Mouse (Mus musculus) gastrocnemius, postnatal 4 days (tissue): Measurements from ENCODE around the gene Gm3448. TPM values are rescaled to one million over a fixed set of nuclear protein-coding genes. Genes with fewer than 3 reads are reported as not detected.
A peak's percentile ranks its signal among the peaks of the same experiment; 100 is the strongest.
"Not testable (repeated sequence)": the region's sequence is repeated elsewhere in the genome, so short reads cannot be mapped to it uniquely, and the experiment has no call there.

Experiments
- DNase-seq, 2 experiments: peaks; one replicate each; pipeline ENCODE4 v3.0.0; 2021 to 2022; ENCODE audit warnings: low spot score in 2 of 2, mixed read lengths in 2 of 2
- long read RNA-seq, 2 experiments: library from polyadenylated mRNA; stranded (forward); transcript quantifications; one replicate each; pipeline ENCODE4 v2.0.0; 2021
- total RNA-seq, 2 experiments: library from RNA; stranded (reverse); gene quantifications; 2 replicates each; pipeline ENCODE4 v1.2.3; 2021

Gm3448 gene
- 1 to 10 TPM; 2.8 to 3.7 TPM for total RNA-seq
- long read RNA-seq, experiment 1, partial matches to known transcripts: 1 of 24 reads
- long read RNA-seq, experiment 1, other reads (novel, unspliced or antisense): 23 of 24 reads
- long read RNA-seq, experiment 2, partial matches to known transcripts: 3 of 29 reads
- long read RNA-seq, experiment 2, other reads (novel, unspliced or antisense): 26 of 29 reads

DNA sequence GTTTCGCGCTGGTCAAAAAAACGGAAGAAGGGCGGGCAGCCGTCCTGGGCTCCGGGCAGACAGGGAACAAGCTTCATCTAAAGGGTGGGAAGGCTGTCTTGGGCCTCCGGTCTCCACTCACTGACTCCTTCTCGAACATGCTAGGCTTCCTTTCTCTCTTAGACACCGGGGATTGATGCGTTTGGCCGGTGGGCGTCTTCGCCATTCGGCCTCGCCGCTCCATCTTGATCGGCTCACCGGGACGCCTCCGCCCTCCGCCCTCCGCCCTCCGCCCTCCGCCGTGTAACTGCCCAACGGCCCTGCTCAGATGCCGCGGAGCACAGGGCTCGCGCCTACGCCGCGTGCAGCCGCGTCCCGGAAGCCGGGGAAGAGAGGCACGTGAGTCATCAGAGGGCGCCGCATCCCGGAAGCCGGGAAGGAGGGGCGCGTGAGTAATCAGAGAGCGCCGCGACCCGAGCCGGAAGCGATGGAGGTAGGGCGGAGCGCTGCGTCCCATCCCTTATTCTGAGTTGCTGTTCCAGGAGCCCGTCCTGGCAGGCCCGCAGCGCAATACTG is at the start of gene Gm3448, which contains the start of the genes Ermard and Tcte3:
Gene Gm3448, minus strand, starts transcription at position 363 of the 555 bp plus-strand sequence.
Gene Ermard, plus strand, starts transcription at position 34 of the 555 bp plus-strand sequence.
Gene Tcte3, minus strand, starts transcription at position 314 of the 555 bp plus-strand sequence.
- DNase-seq: peak in 1 of 2 experiments; percentile 21

DNA sequence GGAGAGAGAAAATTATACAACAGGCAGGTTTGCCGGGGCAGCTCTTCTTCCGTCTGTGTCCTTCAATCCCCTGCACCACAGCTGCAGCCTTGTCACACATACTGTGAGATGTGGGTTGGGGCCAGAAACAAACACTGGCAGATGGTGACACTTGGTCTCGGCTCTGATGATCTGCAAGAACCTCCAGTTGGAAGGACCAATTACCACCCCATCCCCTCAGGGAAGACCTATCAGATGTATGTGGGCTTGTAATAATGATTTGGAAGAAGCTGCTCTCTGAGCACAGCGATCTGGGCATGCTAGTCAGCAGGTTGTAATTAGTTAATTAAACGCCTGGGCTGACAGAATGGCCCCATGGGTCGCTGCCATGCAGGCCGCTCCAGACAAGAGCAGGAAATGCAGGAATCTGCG is 47.3 kb upstream of the Gm3448 start:
- DNase-seq: no peak

DNA sequence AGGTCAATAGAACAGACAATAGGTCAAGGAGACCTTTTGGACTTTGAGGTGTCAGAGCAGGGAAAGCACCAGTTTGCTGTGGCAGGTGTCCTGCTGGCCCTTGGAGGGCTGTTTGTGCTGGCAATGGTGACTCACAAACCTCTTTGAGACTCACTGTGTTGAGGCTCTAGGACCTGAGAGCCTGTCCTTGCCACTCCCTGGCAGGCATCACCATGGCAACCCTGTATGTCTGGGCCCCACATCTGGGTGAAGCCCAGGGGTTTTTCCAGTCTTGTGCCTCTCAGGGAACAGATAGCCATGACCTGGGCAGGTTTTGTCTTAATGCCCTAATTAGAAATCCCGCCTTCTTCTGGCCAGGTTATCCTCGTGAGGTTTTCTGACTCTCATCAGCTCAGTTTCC is 46.8 kb upstream of the Gm3448 start:
- DNase-seq: no peak

DNA sequence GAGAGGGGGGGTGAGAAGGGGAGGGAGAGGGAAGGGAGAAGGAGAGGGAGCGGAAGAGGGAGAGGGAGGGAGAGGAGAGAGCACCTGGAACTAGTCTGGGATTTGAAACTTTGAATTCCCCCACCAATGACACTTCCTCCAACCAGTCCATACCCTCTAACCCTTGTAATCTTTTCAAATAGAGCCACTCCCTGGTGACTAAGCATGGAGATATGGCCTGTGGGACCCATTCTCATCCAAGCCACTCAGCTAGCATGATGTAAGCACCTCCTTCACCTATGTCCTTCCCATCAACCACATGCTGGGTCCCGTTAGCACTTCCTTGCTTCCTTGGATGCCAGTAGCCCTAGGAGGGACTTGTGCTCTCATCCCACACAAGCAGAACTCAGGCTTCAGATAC is 43.7 kb upstream of the Gm3448 start:
- DNase-seq: no peak

DNA sequence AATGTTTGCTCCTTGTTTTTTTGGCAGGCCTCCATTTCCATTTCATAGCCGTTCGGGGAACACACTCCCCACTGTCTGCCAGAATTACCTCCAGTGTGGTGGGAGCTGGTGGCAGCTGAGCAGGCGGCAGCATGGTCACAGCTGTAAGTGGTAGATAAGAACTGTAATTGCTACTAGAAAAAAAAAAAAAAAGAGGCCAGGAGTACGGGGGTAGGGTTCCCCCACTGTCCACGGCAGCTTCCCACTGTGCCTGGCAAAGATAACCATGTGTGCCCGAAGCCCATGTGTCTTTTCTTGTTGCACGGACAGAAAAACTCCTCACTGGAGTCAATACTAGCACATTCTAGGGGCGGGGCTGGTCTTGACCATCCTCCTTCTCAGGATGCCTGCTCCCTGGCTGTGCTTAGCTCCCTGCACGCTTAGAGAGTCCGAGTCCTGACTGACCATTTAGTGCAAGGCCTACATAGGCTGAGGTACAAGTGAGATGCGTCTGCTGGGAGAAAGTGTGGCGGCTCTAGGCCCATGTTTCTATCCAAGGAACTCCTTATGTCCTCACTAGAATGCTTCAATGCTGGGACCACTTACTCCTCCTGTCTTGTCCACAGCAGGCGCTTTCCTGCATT is 43.0 kb upstream of the Gm3448 start:
- DNase-seq: no peak

DNA sequence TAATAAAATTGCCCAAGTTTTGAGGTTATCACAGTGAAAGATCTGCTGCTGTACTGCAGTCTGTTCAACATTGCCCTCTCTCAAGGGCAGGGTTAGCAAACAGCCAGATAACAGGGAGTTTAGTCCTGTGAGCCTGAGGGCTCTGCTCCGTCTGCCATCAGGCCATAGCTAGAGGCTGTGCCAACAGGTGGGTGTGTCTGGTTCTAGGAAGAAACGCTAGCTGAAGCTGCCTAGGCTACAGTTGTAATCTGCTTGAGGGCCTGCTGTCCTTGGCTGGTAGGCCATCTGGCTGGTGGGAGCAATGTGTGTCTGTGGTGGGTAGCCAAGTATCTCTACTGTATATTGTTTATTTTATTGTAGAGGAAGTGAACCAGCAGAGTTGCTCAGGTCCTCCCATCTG is 36.2 kb upstream of the Gm3448 start:
- DNase-seq: no peak

DNA sequence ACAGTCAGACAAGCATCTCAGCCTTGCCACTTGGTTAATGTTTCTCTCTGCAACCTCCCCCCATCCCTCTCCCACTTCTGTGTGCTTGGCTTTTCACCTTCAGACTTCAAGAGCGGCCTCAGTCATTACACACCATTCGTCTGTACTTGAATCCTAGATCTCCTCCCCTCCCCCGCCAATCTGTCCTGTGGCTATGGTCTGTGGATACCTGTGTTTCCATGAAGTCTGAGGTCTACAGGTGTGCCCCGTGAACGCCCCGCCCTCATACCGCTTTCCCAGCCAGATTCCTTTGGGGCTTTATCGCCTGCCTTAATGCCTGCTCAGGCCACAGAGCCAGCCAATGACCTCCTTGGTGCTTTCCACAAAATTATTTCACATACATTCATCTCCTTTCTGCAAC is 33.7 kb upstream of the Gm3448 start:
- DNase-seq: no peak

DNA sequence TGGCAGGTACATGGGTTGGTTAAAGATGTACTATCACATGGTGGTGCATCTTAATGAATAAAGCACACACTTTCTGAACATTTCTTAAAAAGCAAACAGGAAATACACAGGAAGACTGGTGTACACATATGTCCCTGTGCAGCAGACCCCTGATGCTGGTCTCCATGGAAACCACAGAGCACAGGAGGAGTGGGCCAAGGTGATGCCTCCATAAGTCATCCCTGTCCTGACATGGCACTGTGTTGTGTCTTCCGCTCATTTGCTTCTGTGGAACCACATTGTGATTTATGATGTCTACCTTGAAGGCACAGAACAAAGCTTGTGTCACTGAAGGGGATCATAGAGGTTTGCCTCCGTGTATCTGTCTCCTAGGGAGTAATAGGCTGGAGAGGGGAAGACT is 30.9 kb upstream of the Gm3448 start:
- DNase-seq: no peak

DNA sequence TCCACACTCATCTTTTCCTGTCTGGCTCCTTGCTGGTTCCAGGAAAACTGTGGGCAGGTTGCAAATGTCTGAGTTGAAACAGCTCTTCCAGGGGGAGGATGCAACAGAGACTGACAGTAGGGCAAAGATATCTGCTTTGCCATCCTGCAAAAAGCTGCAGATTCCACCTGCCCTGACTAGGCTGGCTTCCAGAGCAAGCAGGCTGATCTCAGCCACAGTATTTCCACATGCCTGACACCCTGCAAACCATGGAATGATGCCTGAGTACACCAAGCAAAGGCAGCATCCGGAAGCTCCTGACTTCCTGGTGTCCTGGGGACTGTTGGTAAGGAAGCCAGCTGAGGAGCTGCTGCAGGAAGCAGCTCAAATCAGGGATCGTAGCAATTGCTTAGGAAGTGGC is 27.8 kb upstream of the Gm3448 start:
- no peak for DNase-seq

DNA sequence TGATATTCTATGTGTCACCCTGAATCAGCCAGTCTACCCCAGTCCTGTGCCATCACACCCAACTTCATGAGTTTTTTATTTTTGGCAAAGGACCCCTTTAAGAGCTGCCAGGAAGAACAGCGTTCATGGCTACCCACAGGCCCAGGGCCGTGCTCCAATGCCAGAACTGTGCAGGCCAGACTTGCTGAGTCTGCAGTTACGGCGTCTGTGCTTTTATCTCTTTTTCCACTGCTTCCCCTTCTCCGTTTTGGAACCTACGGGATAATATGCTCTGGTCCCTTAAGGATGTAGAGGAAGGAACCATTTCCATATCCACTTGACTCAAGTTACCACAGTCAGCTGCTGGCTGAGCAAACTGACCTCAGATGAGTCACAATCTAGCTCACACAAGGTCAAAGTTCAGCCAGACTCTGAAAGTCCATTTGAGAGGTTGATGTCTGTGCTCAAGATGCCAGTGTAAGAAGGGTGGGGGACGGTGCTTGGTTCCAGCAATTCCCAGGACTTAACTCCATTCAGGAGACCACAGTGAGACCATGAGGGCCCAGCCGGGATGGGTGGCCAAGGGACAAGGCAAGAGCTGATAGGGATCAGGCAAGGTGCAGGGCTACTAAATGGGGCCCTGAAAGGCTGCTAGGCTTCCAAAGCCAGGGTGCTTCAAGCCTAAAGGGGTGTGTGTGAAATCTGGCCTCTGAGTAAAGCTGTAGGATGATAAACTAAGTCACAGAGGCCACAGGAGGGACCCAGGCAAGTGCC is 26.9 kb upstream of the Gm3448 start:
- no peak for DNase-seq

DNA sequence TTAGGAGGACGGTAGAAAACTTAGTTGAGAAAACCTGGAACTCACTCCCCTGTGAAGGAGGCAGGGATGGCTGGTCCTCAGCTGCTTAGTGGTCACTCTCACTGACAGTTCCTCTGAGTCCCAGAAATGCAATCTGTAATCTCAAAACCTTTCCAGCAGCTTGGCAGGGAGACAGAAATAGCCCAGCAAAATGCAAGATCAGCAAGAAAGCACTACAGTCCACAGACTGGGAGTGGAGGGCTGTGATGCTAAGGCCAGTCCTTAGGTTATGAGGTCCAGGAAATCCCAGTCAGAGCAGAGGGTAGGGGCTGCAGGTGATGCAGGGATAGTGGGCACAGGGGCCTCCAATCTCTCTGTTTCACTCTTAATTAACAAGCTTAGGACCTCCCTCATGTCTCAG is 25.6 kb upstream of the Gm3448 start:
- no peak for DNase-seq

DNA sequence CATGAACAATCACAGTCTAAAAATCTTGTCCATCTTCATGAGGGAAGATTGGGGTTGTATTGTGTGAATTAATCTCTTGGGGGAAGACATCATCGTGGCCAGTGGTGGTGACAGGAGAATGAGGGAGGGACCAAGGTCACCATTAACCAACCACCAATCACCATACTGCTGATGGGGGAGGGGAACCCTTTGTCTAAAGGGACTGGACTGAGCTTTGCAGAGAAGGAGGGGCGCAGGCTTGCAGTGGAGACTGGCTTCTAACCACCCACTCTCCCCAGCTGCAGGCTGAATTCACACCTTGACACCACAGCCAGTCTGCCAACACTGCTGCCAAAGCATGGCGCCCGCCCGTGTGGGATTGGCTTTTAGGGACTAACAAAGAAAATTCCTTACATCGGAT is 24.7 kb upstream of the Gm3448 start:
- no peak for DNase-seq

DNA sequence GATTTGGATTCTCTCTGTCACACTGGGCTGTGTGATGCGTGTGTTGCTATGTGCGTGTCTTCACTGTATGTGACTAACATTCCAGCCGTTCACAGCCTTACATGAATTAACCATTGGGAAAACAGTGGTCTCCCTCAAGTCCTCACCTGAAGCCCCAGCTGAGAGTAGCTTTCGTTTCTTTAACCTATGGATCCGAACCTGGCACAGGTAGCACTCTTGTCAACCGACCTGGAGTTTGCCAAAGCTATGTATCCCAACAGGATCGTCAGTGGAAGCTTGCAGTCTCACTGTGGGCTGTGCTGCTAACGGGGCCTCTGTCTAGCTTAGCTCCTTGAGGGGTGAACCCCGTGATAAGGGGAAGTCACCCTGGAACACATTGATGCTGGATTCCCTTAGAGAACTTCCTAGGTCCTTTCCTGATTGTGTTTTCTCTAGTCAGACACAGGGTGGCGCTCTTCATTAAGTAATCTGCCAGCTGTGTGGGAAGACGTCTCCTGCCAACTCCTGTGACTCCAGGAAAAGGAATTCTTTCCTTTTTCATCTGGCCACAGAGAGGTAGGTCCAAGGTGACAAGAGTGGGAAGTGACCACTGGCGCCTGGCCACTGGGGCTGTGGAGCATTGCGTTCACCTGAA is 24.2 kb upstream of the Gm3448 start:
- DNase-seq: peak in 1 of 2 experiments; percentile 53

DNA sequence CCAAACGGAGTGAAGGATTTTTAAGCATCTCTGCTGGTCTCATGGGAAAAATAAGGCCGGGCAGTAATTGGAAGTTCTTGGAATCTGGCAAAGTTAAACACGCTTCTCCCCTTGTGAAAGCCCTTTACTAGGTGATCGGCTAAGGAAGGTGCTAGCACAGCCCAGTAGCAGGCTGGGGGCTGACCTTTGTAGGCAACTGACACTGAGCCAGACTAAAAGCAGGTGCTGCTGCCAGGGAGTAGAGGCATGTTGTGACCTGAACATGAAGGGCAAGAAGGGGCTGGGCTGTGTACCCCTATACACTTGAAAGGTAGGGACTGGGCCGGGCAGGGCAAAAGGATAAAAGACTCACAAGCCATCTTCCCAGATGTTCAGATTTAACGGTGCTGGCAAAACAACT is 19.0 kb upstream of the Gm3448 start:
- DNase-seq: peak in 1 of 2 experiments; percentile 10

DNA sequence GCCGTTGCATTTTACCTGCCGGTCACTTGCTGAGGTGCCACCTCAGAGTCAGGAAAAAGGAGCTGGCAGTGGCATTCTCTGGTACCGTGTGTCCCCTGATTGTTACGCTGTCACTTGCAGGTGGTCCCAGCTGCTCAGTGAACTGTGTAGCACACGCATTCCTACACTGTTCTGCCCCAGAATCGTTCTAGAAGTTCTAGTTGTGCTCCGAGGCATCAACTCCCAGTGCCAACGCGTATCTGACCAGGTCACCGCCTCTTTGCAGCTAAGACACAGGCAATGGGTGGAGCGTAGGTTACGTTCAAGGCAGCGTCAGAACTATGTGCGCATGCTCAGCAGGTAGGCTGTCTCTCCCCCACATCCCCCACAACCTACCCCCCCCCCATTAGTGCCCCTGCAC is 18.3 kb upstream of the Gm3448 start:
- DNase-seq: no peak

DNA sequence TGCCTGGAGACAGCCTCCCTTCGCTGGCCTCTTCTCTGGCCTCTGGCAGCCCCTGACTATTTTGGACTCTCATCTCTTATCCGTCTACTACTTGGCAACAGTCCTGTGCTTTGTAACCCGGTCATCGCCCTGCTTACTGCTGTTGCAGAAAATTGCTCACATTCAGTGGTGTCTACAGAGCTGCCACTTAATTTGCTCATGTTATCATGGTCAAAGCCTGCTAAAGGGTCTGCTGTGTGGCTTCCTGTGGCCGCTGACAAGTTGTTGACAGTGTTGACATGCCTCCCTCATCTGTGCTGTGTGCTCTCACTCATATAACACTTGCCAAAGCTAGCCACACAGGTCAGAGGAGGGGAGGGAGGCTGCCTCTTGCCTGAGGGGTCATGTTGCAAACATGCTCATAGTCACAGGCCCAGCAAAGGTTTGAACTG is 16.8 kb upstream of the Gm3448 start:
- no peak for DNase-seq

DNA sequence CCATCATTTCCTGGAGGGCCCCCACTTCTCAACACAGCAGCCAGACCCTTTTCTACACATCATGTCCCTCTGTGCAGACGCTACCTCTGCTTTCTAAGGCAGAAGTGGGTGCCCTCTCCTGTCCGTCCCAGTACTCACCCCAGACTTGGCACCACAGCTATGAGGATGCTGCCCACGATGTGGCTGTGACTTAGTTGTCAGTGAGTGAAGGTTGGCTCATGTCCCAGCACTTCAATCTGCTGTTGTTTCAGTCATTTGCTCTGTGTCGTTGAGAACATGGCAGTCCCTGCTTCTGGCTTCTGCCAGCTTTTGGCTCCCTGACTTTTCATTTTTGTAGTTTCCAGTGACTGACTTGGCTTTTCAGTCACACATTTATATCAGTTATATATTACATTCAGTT is 14.6 kb upstream of the Gm3448 start:
- DNase-seq: no peak

DNA sequence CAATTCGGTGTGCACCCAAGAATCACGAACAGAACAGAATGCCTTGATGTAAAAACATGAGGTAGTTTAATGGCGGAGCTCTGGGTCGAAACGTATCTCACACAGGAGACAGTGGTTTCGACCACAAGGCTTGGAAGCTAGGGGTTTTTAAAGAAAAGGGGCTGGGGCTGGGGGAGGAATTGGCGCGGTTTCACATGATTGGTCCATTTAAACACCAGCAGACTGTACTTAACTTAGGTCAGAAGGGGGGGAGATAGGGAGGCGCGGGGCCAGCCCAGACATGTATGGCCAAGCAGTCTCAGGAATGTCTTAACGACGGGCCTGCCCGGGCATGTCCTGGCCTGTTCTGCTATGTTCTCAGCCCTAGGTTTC is 12.5 kb upstream of the Gm3448 start:
- DNase-seq: not testable (repeated sequence)

DNA sequence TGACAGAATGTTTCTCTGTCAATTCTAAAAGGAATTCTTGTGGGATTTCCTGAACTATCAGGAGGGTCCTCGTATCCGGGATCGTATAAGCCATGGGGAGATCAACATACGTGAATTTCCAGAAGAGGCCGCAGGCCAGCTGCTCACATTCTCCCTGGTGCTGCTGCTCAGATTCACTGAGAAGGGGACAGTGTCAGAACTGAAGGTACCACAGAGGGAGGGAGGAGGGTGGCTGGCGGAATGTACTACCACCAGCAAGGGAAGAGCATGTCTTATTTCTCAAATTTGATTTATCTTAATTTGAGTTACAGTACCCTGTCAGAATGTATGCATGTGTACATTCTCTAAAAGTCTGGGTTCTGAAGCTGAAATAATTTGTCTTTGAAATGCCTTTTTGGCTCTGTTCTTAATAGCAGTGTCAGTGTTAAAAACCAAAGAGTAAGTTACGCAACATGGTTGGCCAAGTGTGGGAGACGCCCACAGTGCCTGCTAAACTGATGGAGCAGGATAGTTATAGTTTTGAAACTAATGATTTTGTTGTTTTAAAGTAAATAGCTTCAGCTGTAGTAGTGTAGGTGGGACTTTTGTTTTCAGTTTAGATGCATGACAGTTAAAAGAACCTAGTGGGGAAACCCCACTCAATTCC is 12.0 kb upstream of the Gm3448 start:
- DNase-seq: not testable (repeated sequence)

DNA sequence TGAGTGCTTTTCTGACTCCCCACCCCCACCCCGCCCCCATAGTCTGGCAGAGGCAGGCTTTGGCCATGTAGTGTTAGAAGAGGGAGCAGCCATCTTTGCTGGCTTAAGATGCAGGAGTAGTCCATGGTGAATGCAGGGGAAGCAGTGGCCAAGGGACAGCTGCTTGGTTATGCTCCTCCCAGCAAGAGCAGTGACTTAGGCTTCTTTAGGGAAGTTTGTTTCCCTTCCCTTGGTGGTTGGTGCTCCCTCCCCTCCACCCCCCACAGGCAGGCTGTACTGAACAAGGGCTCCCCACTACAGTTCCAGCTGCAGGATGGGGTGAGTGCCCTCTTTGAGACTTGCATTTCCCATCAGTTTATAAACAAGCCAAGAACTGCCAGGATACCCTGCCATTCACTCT is 11.4 kb upstream of the Gm3448 start:
- not testable (repeated sequence) for DNase-seq

DNA sequence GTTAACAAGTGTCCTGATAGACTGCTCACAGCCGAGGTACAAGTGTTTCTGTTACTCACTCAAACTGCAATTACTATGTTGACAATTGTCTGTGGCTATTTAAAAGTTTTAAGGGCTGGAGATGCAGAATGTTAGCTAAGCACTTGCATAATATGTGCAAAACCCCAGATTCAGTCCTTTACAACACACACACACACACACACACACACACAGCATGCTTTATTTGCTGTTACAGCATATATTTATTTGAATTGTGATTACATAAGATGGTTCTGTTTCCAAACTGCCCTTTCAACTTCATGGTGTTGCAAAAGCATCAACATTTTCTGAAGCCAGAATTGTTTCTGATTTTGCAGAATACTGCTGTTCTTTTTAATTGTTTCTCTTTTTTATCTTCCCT is 9.0 kb upstream of the Gm3448 start:
- not testable (repeated sequence) for DNase-seq
